Mouse (Mus musculus): ENCODE measurements at regions not wholly inside any gene's neighbourhood (a gene's known extent, or its start where the extent isn't known, plus 50 kb on each side); places are given as distances from the start of the nearest gene placed in this dataset.

DNA sequence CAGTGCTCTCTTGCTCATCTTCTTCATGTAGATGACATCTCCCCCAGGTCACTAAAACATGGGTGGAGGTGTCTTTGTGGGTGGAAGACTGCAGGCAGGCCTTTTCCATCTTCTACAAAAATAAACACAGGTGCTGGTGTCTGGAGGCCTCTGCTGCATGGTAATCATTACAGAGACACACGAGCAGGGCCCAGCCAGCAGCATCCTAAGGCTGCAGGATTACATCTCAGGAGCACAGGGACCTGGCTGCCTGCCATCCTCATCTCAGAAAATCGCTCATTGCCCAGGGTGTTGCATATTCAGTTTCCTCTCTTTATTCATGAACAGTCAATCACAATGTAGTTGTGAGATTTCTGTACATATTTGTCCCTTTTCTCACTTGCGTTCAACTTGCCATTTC is 56.5 kb upstream of the Cobl start:
- Histone ChIP-seq H3K36me3 (no peaks in the 10 kb centered on the region), H3K4me2 (no peak overlapping the region), H3K4me1 (no peaks in the 10 kb centered on the region), H3K9ac (no peak overlapping the region), H3K4me3 (no peak overlapping the region), H3K9me3 (no peaks in the 10 kb centered on the region), H3K27ac (no peak overlapping the region), H3K27me3 (no peaks in the 10 kb centered on the region)
- 34% methylated on average over 3 of the region's 3 CpGs for WGBS
- ATAC-seq (ENCODE audit: borderline replicate concordance, extremely low read depth, low FRiP score, low TSS enrichment), result no peak

DNA sequence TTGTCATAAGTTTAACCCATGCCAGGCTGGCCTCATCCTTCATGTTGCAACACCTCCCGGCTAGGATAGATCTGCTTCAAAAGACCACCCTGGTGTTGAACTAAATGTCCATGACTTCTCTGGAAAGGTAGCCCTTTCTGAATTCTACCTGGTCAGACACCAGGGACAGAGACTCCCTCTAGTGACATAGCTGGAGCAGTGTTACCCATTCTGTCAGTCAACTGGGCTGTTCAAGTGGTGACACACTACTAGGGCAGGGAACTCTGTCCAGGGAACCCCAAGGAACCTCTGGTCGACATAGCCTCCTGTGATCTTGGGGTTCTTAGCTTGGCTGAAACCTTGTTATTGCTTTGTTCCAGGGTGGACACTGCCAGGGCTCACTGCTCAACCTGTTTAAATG is 51.6 kb upstream of the Cobl start:
- no peaks in the 10 kb centered on the region for H3K36me3 ChIP-seq

More for the DNA sequence above, 51.6 kb upstream of the Cobl start:
- Histone ChIP-seq H3K9ac (no peak overlapping the region), H3K27ac (no peak overlapping the region), H3K9me3 (no peaks in the 10 kb centered on the region), H3K4me1 (no peaks in the 10 kb centered on the region), H3K27me3 (no peaks in the 10 kb centered on the region), H3K4me2 (no peak overlapping the region), H3K4me3 (no peak overlapping the region)
- 88% methylated on average over 2 of the region's 2 CpGs for WGBS
- ATAC-seq (ENCODE audit: borderline replicate concordance, extremely low read depth, low FRiP score, low TSS enrichment), result no peak

All from lung, embryonic 15.5 days (tissue).